Mouse (Mus musculus) megakaryocyte, embryonic 14.5 days (primary cell): ENCODE measurements around the gene Zfp639.

ENCODE experiments used
- FLI1 ChIP-seq: IDR thresholded peaks from 2 replicates; pipeline ENCODE4 v1.6.1; 2012; ENCODE audit warnings: low read length, inconsistent platforms, mixed read lengths
- GATA1 ChIP-seq: IDR thresholded peaks from 3 replicates; pipeline ENCODE4 v1.6.1; 2012; ENCODE audit warnings: mixed read lengths, low read length, inconsistent platforms, borderline replicate concordance

- TF ChIP-seq FLI1 (no peak), GATA1 (no peak)
Measured at GRCm38 (mm10) chr3:32512686-32513284, 2.7 kb downstream of the Zfp639 start.
